ENCODE assay signal across 10 mouse cellular contexts in genomic region chr9:115383935-115384334, GRCm38 (mm10).
DNase-seq lines count a peak whose midpoint lies in the region; ATAC-seq and TF ChIP-seq lines count a peak whose summit lies in the region.
"Had no signal": no experiment of that assay in that cellular context is flagged by ENCODE, and none has a peak within 500 bp of the region (broad histone marks: within the 10 kb centered on the region; RNA-seq: fewer than 3 reads in every experiment).

No protein-coding gene starts in this region.

- H3K4me2 ChIP-seq in heart, embryonic 11.5 days = no peak overlapping the region
- no peak overlapping the region for H3K4me2 ChIP-seq in midbrain, embryonic 16.5 days (ENCODE audit: low read length)
- H3K4me2 ChIP-seq in forebrain, embryonic 16.5 days (ENCODE audit: low read length) = no peak overlapping the region
- H3K4me2 ChIP-seq: embryonic facial prominence, embryonic 12.5 days had no signal

- H3K27me3 ChIP-seq in heart, embryonic 11.5 days (ENCODE audit: control insufficient read depth, insufficient read depth, low read length) = no peaks in the 10 kb centered on the region
- no peaks in the 10 kb centered on the region for H3K27me3 ChIP-seq in midbrain, embryonic 10.5 days (ENCODE audit: low read depth, poor library complexity, severe bottlenecking)
- no peaks in the 10 kb centered on the region for H3K27me3 ChIP-seq in midbrain, embryonic 16.5 days (ENCODE audit: control insufficient read depth, insufficient read depth, low read depth, low read length)
- H3K27me3 ChIP-seq in forebrain, embryonic 16.5 days (replicated peaks; ENCODE audit: control insufficient read depth, insufficient read depth, low read length) = no peaks in the 10 kb centered on the region
- H3K27me3 ChIP-seq: embryonic facial prominence, embryonic 12.5 days had no signal

- peak; percentile 51 to 68 for DNase-seq in heart, adult 18-20 months
- DNase-seq in gastrocnemius, adult 2 months = peak; percentile 63
- peak; percentile 26 to 34 for DNase-seq in kidney, adult 8-10 months
- peak; percentile 74 for DNase-seq in lung, postnatal 36 days
- DNase-seq in midbrain, embryonic 10.5 days (ENCODE audit: low spot score) = no peak
- DNase-seq: liver, postnatal 0 days had no signal

- no peak overlapping the region for H3K27ac ChIP-seq in heart, embryonic 11.5 days (ENCODE audit: low read depth, low read length)
- H3K27ac ChIP-seq in gastrocnemius, adult 2 months = no peak overlapping the region
- H3K27ac ChIP-seq in midbrain, embryonic 10.5 days (replicated peaks) = no peak overlapping the region
- H3K27ac ChIP-seq in midbrain, embryonic 16.5 days (ENCODE audit: low read length) = no peak overlapping the region
- no peak overlapping the region for H3K27ac ChIP-seq in forebrain, embryonic 16.5 days (ENCODE audit: low read length)
- H3K27ac ChIP-seq: embryonic facial prominence, embryonic 12.5 days had no signal

- no peak overlapping the region for H3K4me3 ChIP-seq in heart, embryonic 11.5 days (ENCODE audit: low read depth, low read length)
- no peak overlapping the region for H3K4me3 ChIP-seq in gastrocnemius, adult 2 months
- no peak overlapping the region for H3K4me3 ChIP-seq in midbrain, embryonic 10.5 days
- no peak overlapping the region for H3K4me3 ChIP-seq in midbrain, embryonic 16.5 days (ENCODE audit: low read depth, low read length)
- no peak overlapping the region for H3K4me3 ChIP-seq in forebrain, embryonic 16.5 days (replicated peaks; ENCODE audit: low read length)
- H3K4me3 ChIP-seq: embryonic facial prominence, embryonic 12.5 days had no signal

- H3K9me3 ChIP-seq in heart, embryonic 11.5 days (replicated peaks; ENCODE audit: control insufficient read depth, low read length) = no peaks in the 10 kb centered on the region
- no peaks in the 10 kb centered on the region for H3K9me3 ChIP-seq in midbrain, embryonic 10.5 days (replicated peaks)
- no peaks in the 10 kb centered on the region for H3K9me3 ChIP-seq in midbrain, embryonic 16.5 days (replicated peaks; ENCODE audit: control insufficient read depth, low read length, poor library complexity, severe bottlenecking)
- no peaks in the 10 kb centered on the region for H3K9me3 ChIP-seq in forebrain, embryonic 16.5 days (ENCODE audit: control insufficient read depth, low read length)
- H3K9me3 ChIP-seq: embryonic facial prominence, embryonic 12.5 days had no signal

- intact Hi-C loops in gastrocnemius, adult 2 months (cut with DNase I) = no loop called here

- no peaks in the 10 kb centered on the region for H3K36me3 ChIP-seq in heart, embryonic 11.5 days (ENCODE audit: control insufficient read depth, insufficient read depth, low read length)
- no peaks in the 10 kb centered on the region for H3K36me3 ChIP-seq in midbrain, embryonic 10.5 days
- H3K36me3 ChIP-seq in midbrain, embryonic 16.5 days (ENCODE audit: control insufficient read depth, insufficient read depth, low read length) = no peaks in the 10 kb centered on the region
- H3K36me3 ChIP-seq in forebrain, embryonic 16.5 days (ENCODE audit: control insufficient read depth, insufficient read depth) = no peaks in the 10 kb centered on the region
- H3K36me3 ChIP-seq: embryonic facial prominence, embryonic 12.5 days had no signal

- no peak for TF ChIP-seq CTCF in gastrocnemius, adult 2 months (IDR thresholded peaks at IDR 0.05)

- WGBS in heart, embryonic 11.5 days (ENCODE audit: insufficient replicate concordance) = 36% methylated on average over 4 of the region's 4 CpGs
- 83% methylated on average over 4 of the region's 4 CpGs for WGBS in midbrain, embryonic 10.5 days
- 68% methylated on average over 4 of the region's 4 CpGs for WGBS in midbrain, embryonic 16.5 days
- WGBS in forebrain, embryonic 16.5 days = 69% methylated on average over 4 of the region's 4 CpGs

- H3K9ac ChIP-seq in heart, embryonic 11.5 days (ENCODE audit: low read depth, low read length) = no peak overlapping the region
- H3K9ac ChIP-seq in midbrain, embryonic 16.5 days (ENCODE audit: low read depth, low read length) = no peak overlapping the region
- no peak overlapping the region for H3K9ac ChIP-seq in forebrain, embryonic 16.5 days (replicated peaks; ENCODE audit: low read depth, low read length)
- H3K9ac ChIP-seq: embryonic facial prominence, embryonic 12.5 days; liver, postnatal 0 days had no signal

- ATAC-seq in heart, embryonic 11.5 days (replicated peaks; ENCODE audit: insufficient number of reproducible peaks, low FRiP score, low TSS enrichment) = no peak
- no peak for ATAC-seq in midbrain, embryonic 16.5 days
- ATAC-seq in forebrain, embryonic 16.5 days = no peak
- ATAC-seq: liver, postnatal 0 days had no signal

- H3K4me1 ChIP-seq in heart, embryonic 11.5 days (ENCODE audit: control insufficient read depth, insufficient read depth, low read length) = 0 out of 2 replicates have a peak, but pooled peaks cover 5% of the 10 kb centered on the region
- no peaks in the 10 kb centered on the region for H3K4me1 ChIP-seq in midbrain, embryonic 10.5 days
- 0 out of 2 replicates have a peak, but pooled peaks cover 5% of the 10 kb centered on the region for H3K4me1 ChIP-seq in midbrain, embryonic 16.5 days (ENCODE audit: control insufficient read depth, insufficient read depth, low read length)
- H3K4me1 ChIP-seq in forebrain, embryonic 16.5 days (replicated peaks; ENCODE audit: control insufficient read depth, insufficient read depth, low read length) = peaks cover 9% of the 10 kb centered on the region
- H3K4me1 ChIP-seq: embryonic facial prominence, embryonic 12.5 days had no signal
